Mouse (Mus musculus) ES-E14 (cell line): ENCODE data around the gene Rprd1b.

ENCODE experiments used
- CHD2 ChIP-seq: IDR thresholded peaks from 2 replicates; pipeline ENCODE4 v1.6.1; 2014; ENCODE audit warnings: mild to moderate bottlenecking, low read depth, low read length, inconsistent platforms
- MAFK ChIP-seq: IDR thresholded peaks from 2 replicates; pipeline ENCODE4 v1.6.1; 2014; ENCODE audit warnings: mild to moderate bottlenecking, low read depth, low read length, inconsistent platforms; ENCODE audit not compliant: insufficient read depth
- ZNF384 ChIP-seq: IDR thresholded peaks from 2 replicates; pipeline ENCODE4 v1.6.1; 2012; ENCODE audit warnings: low read depth, low read length, inconsistent platforms

GRCm38 (mm10) chr2:157992501-157992900, 35.8 kb upstream of the Rprd1b start:
- TF ChIP-seq ZNF384 (no peak), CHD2 (no peak), MAFK (no peak)
